Mouse (Mus musculus): ENCODE results near the gene Rad51. TPM values are rescaled to one million over a fixed set of nuclear protein-coding genes. Genes with fewer than 3 reads are reported as not detected.

The Rad51 gene
- polyA plus RNA-seq, 1 experiment = 11.9 TPM

- no peak for DNase-seq (ENCODE audit: low read depth)
- TF ChIP-seq POLR2A (IDR thresholded peaks at IDR 0.05; ENCODE audit: borderline replicate concordance, extremely low read depth, insufficient read depth, insufficient read length, poor library complexity, severe bottlenecking) = no peak
- TF ChIP-seq CTCF (IDR thresholded peaks at IDR 0.05; ENCODE audit: borderline replicate concordance, extremely low read depth, insufficient read depth, insufficient read length) = no peak
These were observed 64.9 kb downstream of the Rad51 start for GRCm38 (mm10) chr2:119177384-119177939.

- TF ChIP-seq CTCF (IDR thresholded peaks at IDR 0.05; ENCODE audit: borderline replicate concordance, extremely low read depth, insufficient read depth, insufficient read length) (no peak), POLR2A (IDR thresholded peaks at IDR 0.05; ENCODE audit: borderline replicate concordance, extremely low read depth, insufficient read depth, insufficient read length, poor library complexity, severe bottlenecking) (no peak)
- DNase-seq (ENCODE audit: low read depth) = no peak
These were observed 70.3 kb downstream of the Rad51 start for GRCm38 (mm10) chr2:119182914-119183313.

GRCm38 (mm10) chr2:119189029-119189710 is 76.6 kb downstream of the Rad51 start:
- peak; percentile 96 for TF ChIP-seq CTCF (IDR thresholded peaks at IDR 0.05; ENCODE audit: borderline replicate concordance, extremely low read depth, insufficient read depth, insufficient read length)
- no peak for TF ChIP-seq POLR2A (IDR thresholded peaks at IDR 0.05; ENCODE audit: borderline replicate concordance, extremely low read depth, insufficient read depth, insufficient read length, poor library complexity, severe bottlenecking)
- DNase-seq (ENCODE audit: low read depth) = peak; percentile 85

GRCm38 (mm10) chr2:119190969-119191368 is 78.4 kb downstream of the Rad51 start:
- DNase-seq (ENCODE audit: low read depth) = no peak
- TF ChIP-seq CTCF (IDR thresholded peaks at IDR 0.05; ENCODE audit: borderline replicate concordance, extremely low read depth, insufficient read depth, insufficient read length) = no peak
- no peak for TF ChIP-seq POLR2A (IDR thresholded peaks at IDR 0.05; ENCODE audit: borderline replicate concordance, extremely low read depth, insufficient read depth, insufficient read length, poor library complexity, severe bottlenecking)

- TF ChIP-seq POLR2A (IDR thresholded peaks at IDR 0.05; ENCODE audit: borderline replicate concordance, extremely low read depth, insufficient read depth, insufficient read length, poor library complexity, severe bottlenecking) (no peak), CTCF (IDR thresholded peaks at IDR 0.05; ENCODE audit: borderline replicate concordance, extremely low read depth, insufficient read depth, insufficient read length) (no peak)
These were observed 81.5 kb downstream of the Rad51 start for GRCm38 (mm10) chr2:119194140-119194539.

GRCm38 (mm10) chr2:119196316-119197108 is 83.9 kb downstream of the Rad51 start:
- TF ChIP-seq CTCF (IDR thresholded peaks at IDR 0.05; ENCODE audit: borderline replicate concordance, extremely low read depth, insufficient read depth, insufficient read length) (no peak), POLR2A (IDR thresholded peaks at IDR 0.05; ENCODE audit: borderline replicate concordance, extremely low read depth, insufficient read depth, insufficient read length, poor library complexity, severe bottlenecking) (no peak)

More at GRCm38 (mm10) chr2:119194140-119194539, 81.5 kb downstream of the Rad51 start:
- peak; percentile 39 for DNase-seq (ENCODE audit: low read depth)

More at GRCm38 (mm10) chr2:119196316-119197108, 83.9 kb downstream of the Rad51 start:
- DNase-seq (ENCODE audit: low read depth) = no peak

Other genes with a start within 250 kb of the Rad51 start
- gene Bahd1, start 212.4 kb upstream of the Rad51 start, polyA plus RNA-seq (2012; rRNA removed) = 21.8 and 25.7 TPM in 2 replicates
- 8.4 and 10.7 TPM in 2 replicates for gene Chst14, start 186.3 kb upstream of the Rad51 start, polyA plus RNA-seq (2012; rRNA removed)
- gene Ccdc32, start 83.4 kb upstream of the Rad51 start, polyA plus RNA-seq (2012; rRNA removed) = 20.9 and 23.0 TPM in 2 replicates
- 8.0 and 8.4 TPM in 2 replicates for gene Rpusd2, start 78.0 kb upstream of the Rad51 start, polyA plus RNA-seq (2012; rRNA removed)
- 2.4 and 3.3 TPM in 2 replicates for gene Knl1, start 65.7 kb upstream of the Rad51 start, polyA plus RNA-seq (2012; rRNA removed)
- gene Rmdn3, start 44.2 kb downstream of the Rad51 start, polyA plus RNA-seq (2012; rRNA removed) = 35.3 and 35.4 TPM in 2 replicates
- 5.3 and 6.3 TPM in 2 replicates for gene Gchfr, start 55.0 kb downstream of the Rad51 start, polyA plus RNA-seq (2012; rRNA removed)
- 0.03 TPM in 2 replicates for gene Gm14137, start 61.7 kb downstream of the Rad51 start, polyA plus RNA-seq (2012; rRNA removed)
- gene Zfyve19, start 95.8 kb downstream of the Rad51 start, polyA plus RNA-seq (2012; rRNA removed) = 69.2 and 132 TPM in 2 replicates
- 25.7 and 32.4 TPM in 2 replicates for gene Dnajc17, start 96.0 kb downstream of the Rad51 start, polyA plus RNA-seq (2012; rRNA removed)
- gene Ppp1r14d, start 117.1 kb downstream of the Rad51 start, polyA plus RNA-seq (2012; rRNA removed) = not detected in 2 replicates
- gene Spint1, start 124.6 kb downstream of the Rad51 start, polyA plus RNA-seq (2012; rRNA removed) = 1.5 and 1.6 TPM in 2 replicates
- gene Rhov, start 158.5 kb downstream of the Rad51 start, polyA plus RNA-seq (2012; rRNA removed) = 9.1 and 13.5 TPM in 2 replicates
- 26.0 and 28.6 TPM in 2 replicates for gene Vps18, start 175.9 kb downstream of the Rad51 start, polyA plus RNA-seq (2012; rRNA removed)
- gene Dll4, start 213.0 kb downstream of the Rad51 start, polyA plus RNA-seq (2012; rRNA removed) = 5.9 and 9.0 TPM in 2 replicates
- 5.4 and 6.1 TPM in 2 replicates for gene Chac1, start 238.4 kb downstream of the Rad51 start, polyA plus RNA-seq (2012; rRNA removed)